Mouse (Mus musculus): ENCODE results near the gene Cbx6.

DNA sequence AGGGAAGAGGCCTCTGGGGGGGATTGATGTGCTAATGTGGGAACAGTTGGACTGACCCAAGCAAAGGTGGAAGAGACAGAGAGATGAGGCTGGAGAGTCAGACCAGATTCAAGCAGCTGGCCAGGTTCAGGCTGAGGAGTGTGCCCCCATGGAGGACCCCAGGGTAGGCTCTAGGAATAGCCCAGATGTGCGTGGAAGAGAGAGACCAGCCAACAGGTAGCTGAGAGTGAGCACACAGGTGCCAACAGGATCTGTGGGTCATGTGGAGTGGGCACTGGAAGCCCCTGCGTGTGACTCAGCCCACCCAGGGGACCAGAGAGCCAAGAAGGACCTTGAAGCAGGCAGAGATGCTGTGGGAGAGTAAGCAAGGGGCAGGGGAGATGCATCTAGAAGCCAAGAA is 32.8 kb downstream of the Cbx6 start:
- TF ChIP-seq POLR2A (IDR thresholded peaks at IDR 0.05; ENCODE audit: extremely low read depth, insufficient read depth, low read length) (no peak), CTCF (IDR thresholded peaks at IDR 0.05; ENCODE audit: extremely low read depth, insufficient read depth, low read length) (no peak)
